Mouse (Mus musculus): ENCODE data around the gene Btbd35f27.
"Not testable (repeated sequence)": the region's sequence is repeated elsewhere in the genome, so short reads cannot be mapped to it uniquely, and the experiment has no call there.

The Btbd35f27 gene

DNA sequence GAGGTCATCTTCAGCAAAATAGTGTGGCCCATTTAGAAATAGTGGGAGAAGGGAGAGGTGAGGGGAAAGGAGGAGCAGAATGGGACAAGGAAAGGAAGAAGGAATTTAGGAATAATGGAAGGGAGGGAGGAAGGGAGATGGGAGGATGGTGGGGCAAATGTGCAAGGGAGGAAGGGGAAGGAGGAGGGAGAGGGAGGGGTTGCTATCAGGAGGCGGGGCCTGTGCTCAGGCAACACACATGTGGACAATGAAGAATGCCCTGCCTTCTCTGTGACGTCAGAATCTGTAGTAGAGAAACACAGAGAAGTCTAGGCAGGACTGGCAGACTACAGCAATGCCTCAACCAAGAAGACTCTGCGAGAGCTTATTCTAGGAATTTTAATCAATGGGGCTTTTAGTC lies at the start of gene Btbd35f27:
Gene Btbd35f27 (plus strand): TSS at position 301 of the 400 bp plus-strand sequence.
- in situ Hi-C loops (cut with MboI, MseI), result not testable (repeated sequence)
